Comparison of ENCODE assay signal across 8 mouse cellular contexts in the genomic region with DNA sequence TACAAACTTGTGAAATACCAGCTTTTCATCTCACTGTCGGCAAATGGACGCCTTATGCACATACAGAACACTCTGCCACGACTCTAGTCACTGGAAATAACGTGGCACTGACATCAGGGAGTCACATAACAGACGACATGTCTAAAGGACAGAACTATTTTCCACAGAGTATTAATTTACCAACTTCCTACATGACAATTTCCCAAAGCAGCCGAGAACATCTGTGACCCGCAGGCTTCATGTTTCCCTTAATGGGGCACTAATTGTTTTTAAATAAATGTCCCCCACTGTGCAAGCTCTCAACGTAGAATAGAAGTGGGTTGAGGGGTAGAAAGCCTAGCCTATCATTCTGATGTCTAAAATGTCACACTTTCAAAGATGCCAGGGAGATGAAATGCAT. TPM values are rescaled to one million over a fixed set of nuclear protein-coding genes. Genes with fewer than 3 reads are reported as not detected.
DNase-seq lines count a peak whose midpoint lies in the region; ATAC-seq and TF ChIP-seq lines count a peak whose summit lies in the region.

No protein-coding gene starts in this region.

- WGBS in heart, embryonic 14.5 days = 50% methylated on average over 8 of the region's 8 CpGs
- 26% methylated on average over 8 of the region's 8 CpGs for WGBS in hindbrain, embryonic 12.5 days
- WGBS in midbrain, embryonic 16.5 days = 29% methylated on average over 8 of the region's 8 CpGs
- WGBS in thymus, adult 2 months = 91% methylated on average over 8 of the region's 8 CpGs

- DNase-seq in heart, postnatal 10 days = no peak
- peak; percentile 35 for DNase-seq in embryo, embryonic 10 days (ENCODE audit: low spot score)
- DNase-seq in spleen, postnatal 36 days (ENCODE audit: low spot score in 2 of 2) = no peak
- no peak for DNase-seq in thymus, adult 2 months
- no peak for DNase-seq in testis, postnatal 14 days (ENCODE audit: low spot score)

- no peaks in the 10 kb centered on the region for H3K36me3 ChIP-seq in heart, embryonic 14.5 days (ENCODE audit: control insufficient read depth, insufficient read depth, low read length)
- no peaks in the 10 kb centered on the region for H3K36me3 ChIP-seq in hindbrain, embryonic 12.5 days
- H3K36me3 ChIP-seq in midbrain, embryonic 16.5 days (ENCODE audit: control insufficient read depth, insufficient read depth, low read length) = no peaks in the 10 kb centered on the region
- no peaks in the 10 kb centered on the region for H3K36me3 ChIP-seq in thymus, adult 2 months (ENCODE audit: control insufficient read depth, insufficient read depth, low read length)

- no peak for ATAC-seq in heart, embryonic 14.5 days (ENCODE audit: insufficient number of reproducible peaks, insufficient read depth, low FRiP score, low read depth)
- ATAC-seq in hindbrain, embryonic 12.5 days (ENCODE audit: low FRiP score) = peak; percentile 68; the same call in 1 of the 2 replicates
- ATAC-seq in midbrain, embryonic 16.5 days = no peak

- peaks cover 7 to 12% of the 10 kb centered on the region in 2 experiments; a peak in 3 of 4 replicates for H3K4me1 ChIP-seq in heart, embryonic 14.5 days (ENCODE audit: control insufficient read depth in 2 of 2, insufficient read depth in 2 of 2, low read length in 2 of 2)
- H3K4me1 ChIP-seq in hindbrain, embryonic 12.5 days = peaks cover 9% of the 10 kb centered on the region
- H3K4me1 ChIP-seq in midbrain, embryonic 16.5 days (ENCODE audit: control insufficient read depth, insufficient read depth, low read length) = peaks cover 4% of the 10 kb centered on the region; the same call in 1 of the 2 replicates
- H3K4me1 ChIP-seq in thymus, adult 2 months (replicated peaks; ENCODE audit: control insufficient read depth, insufficient read depth, low read length) = peaks cover 22% of the 10 kb centered on the region

- intact Hi-C loops in heart, postnatal 10 days (cut with DNase I) = loop anchor here (2.0 to 10.0 kb wide), 4 partner anchors 120 to 916 kb away; no protein-coding TSS in a partner anchor

- peak overlapping the region; percentile 53 for H3K4me2 ChIP-seq in heart, embryonic 14.5 days (ENCODE audit: low read length)
- H3K4me2 ChIP-seq in hindbrain, embryonic 12.5 days (replicated peaks) = peak overlapping the region; percentile 38
- H3K4me2 ChIP-seq in midbrain, embryonic 16.5 days (ENCODE audit: low read length) = peak overlapping the region; percentile 12; the same call in 1 of the 2 replicates

- no peak overlapping the region for H3K4me3 ChIP-seq in heart, embryonic 14.5 days (ENCODE audit: control insufficient read depth in 1 of 2, insufficient read depth in 1 of 2, low read depth in 1 of 2, low read length in 2 of 2)
- H3K4me3 ChIP-seq in hindbrain, embryonic 12.5 days = no peak overlapping the region
- H3K4me3 ChIP-seq in midbrain, embryonic 16.5 days (ENCODE audit: low read depth, low read length) = no peak overlapping the region
- H3K4me3 ChIP-seq in thymus, adult 2 months (ENCODE audit: control insufficient read depth, insufficient read depth, low read length) = no peak overlapping the region

- no peaks in the 10 kb centered on the region for H3K9me3 ChIP-seq in heart, embryonic 14.5 days (ENCODE audit: control insufficient read depth, low read length)
- H3K9me3 ChIP-seq in hindbrain, embryonic 12.5 days (replicated peaks) = no peaks in the 10 kb centered on the region
- no peaks in the 10 kb centered on the region for H3K9me3 ChIP-seq in midbrain, embryonic 16.5 days (replicated peaks; ENCODE audit: control insufficient read depth, low read length, poor library complexity, severe bottlenecking)

- no peak overlapping the region for H3K27ac ChIP-seq in heart, embryonic 14.5 days (replicated peaks in 1 of 2; ENCODE audit: control insufficient read depth in 1 of 2, insufficient read depth in 1 of 2, low read depth in 2 of 2, low read length in 2 of 2)
- H3K27ac ChIP-seq in hindbrain, embryonic 12.5 days = no peak overlapping the region
- H3K27ac ChIP-seq in midbrain, embryonic 16.5 days (ENCODE audit: low read length) = 0 out of 2 replicates have a peak overlapping the region, but pooled peaks have one; percentile 26
- no peak overlapping the region for H3K27ac ChIP-seq in thymus, adult 2 months (ENCODE audit: control insufficient read depth, insufficient read depth, low read length)

- no peak overlapping the region for H3K9ac ChIP-seq in heart, embryonic 14.5 days (ENCODE audit: low read length)
- H3K9ac ChIP-seq in hindbrain, embryonic 12.5 days = no peak overlapping the region; the same call in 1 of the 2 replicates
- H3K9ac ChIP-seq in midbrain, embryonic 16.5 days (ENCODE audit: low read depth, low read length) = no peak overlapping the region

- no peak for TF ChIP-seq CTCF in thymus, adult 2 months (IDR thresholded peaks at IDR 0.05; ENCODE audit: borderline replicate concordance, control insufficient read depth, extremely low read depth, insufficient read depth, low read length, poor library complexity)

- H3K27me3 ChIP-seq in heart, embryonic 14.5 days (ENCODE audit: control insufficient read depth, insufficient read depth, low read length) = no peaks in the 10 kb centered on the region
- H3K27me3 ChIP-seq in hindbrain, embryonic 12.5 days = no peaks in the 10 kb centered on the region
- H3K27me3 ChIP-seq in midbrain, embryonic 16.5 days (ENCODE audit: control insufficient read depth, insufficient read depth, low read depth, low read length) = no peaks in the 10 kb centered on the region
- H3K27me3 ChIP-seq in thymus, adult 2 months (ENCODE audit: control insufficient read depth, insufficient read depth, low read length) = no peaks in the 10 kb centered on the region

- no peak for TF ChIP-seq POLR2A in thymus, adult 2 months (IDR thresholded peaks at IDR 0.05; ENCODE audit: control insufficient read depth, extremely low read depth, insufficient read depth, low read length, poor library complexity)

RNA-seq across cellular contexts. Expression of a gene that starts 49.0 kb away (rescaled TPM):
- polyA plus RNA-seq in heart, embryonic 14.5 days (2014; fragmentation: Nextera tagmentation; extraction: Ambion mirVana) = 0.88 and 0.94 TPM in 2 replicates
- total RNA-seq in heart, postnatal 10 days (2021) = under 1 TPM; 0.87 to 0.98 TPM
- 0.44 and 0.79 TPM in 2 replicates for polyA plus RNA-seq in hindbrain, embryonic 12.5 days (2016; fragmentation: Nextera tagmentation; extraction: Ambion mirVana)
- 0.58 and 0.94 TPM in 2 replicates for polyA plus RNA-seq in midbrain, embryonic 16.5 days (2015; fragmentation: Nextera tagmentation; extraction: Ambion mirVana)
- 4.1 and 4.5 TPM in 2 replicates for polyA plus RNA-seq in thymus, adult 2 months (2012; rRNA removed)
